Mouse (Mus musculus) liver (tissue): ENCODE results near the gene Ap1s1.

Source experiments
- DNase-seq: peaks from one replicate; pipeline ENCODE4 v3.0.0-alpha.2; 2020; ENCODE audit warnings: mixed read lengths

Ap1s1 gene

GRCm38 (mm10) chr5:137045402-137046323 is at the start of gene Ap1s1:
Gene Ap1s1, minus strand, starts transcription at chr5:137046135.
- DNase-seq, result peak; percentile 96

- DNase-seq, result no peak
Observed at GRCm38 (mm10) chr5:137095135-137095534, 49.2 kb upstream of the Ap1s1 start.

- no peak for DNase-seq
Observed at GRCm38 (mm10) chr5:137093720-137094119, 47.8 kb upstream of the Ap1s1 start.

- no peak for DNase-seq
Observed at GRCm38 (mm10) chr5:137091560-137091959, 45.6 kb upstream of the Ap1s1 start.

- no peak for DNase-seq
Observed at GRCm38 (mm10) chr5:137090870-137091269, 44.9 kb upstream of the Ap1s1 start.

- DNase-seq, result no peak
Observed at GRCm38 (mm10) chr5:137087410-137087809, 41.5 kb upstream of the Ap1s1 start.

- no peak for DNase-seq
Observed at GRCm38 (mm10) chr5:137085731-137086130, 39.8 kb upstream of the Ap1s1 start.

GRCm38 (mm10) chr5:137085021-137085420 is 39.1 kb upstream of the Ap1s1 start:
- peak; percentile 86 for DNase-seq

- DNase-seq, result no peak
Observed at GRCm38 (mm10) chr5:137083051-137083450, 37.1 kb upstream of the Ap1s1 start.

- no peak for DNase-seq
Observed at GRCm38 (mm10) chr5:137079849-137080248, 33.9 kb upstream of the Ap1s1 start.

GRCm38 (mm10) chr5:137078616-137079015 is 32.7 kb upstream of the Ap1s1 start:
- DNase-seq, result no peak

GRCm38 (mm10) chr5:137078041-137078440 is 32.1 kb upstream of the Ap1s1 start:
- DNase-seq, result no peak

GRCm38 (mm10) chr5:137077187-137077586 is 31.3 kb upstream of the Ap1s1 start:
- DNase-seq, result no peak

GRCm38 (mm10) chr5:137076191-137076930 is 30.4 kb upstream of the Ap1s1 start:
- no peak for DNase-seq

GRCm38 (mm10) chr5:137075726-137076125 is 29.8 kb upstream of the Ap1s1 start:
- DNase-seq, result peak; percentile 29

GRCm38 (mm10) chr5:137074191-137074651 is 28.3 kb upstream of the Ap1s1 start:
- no peak for DNase-seq

GRCm38 (mm10) chr5:137073141-137073540 is 27.2 kb upstream of the Ap1s1 start:
- no peak for DNase-seq

GRCm38 (mm10) chr5:137072079-137072960 is 26.4 kb upstream of the Ap1s1 start, which contains the start of gene Serpine1:
Gene Serpine1, minus strand, starts transcription at chr5:137072268.
- DNase-seq, result peak; percentile 70

- DNase-seq, result no peak
Observed at GRCm38 (mm10) chr5:137070881-137071605, 25.1 kb upstream of the Ap1s1 start.

GRCm38 (mm10) chr5:137068711-137069110 is 22.8 kb upstream of the Ap1s1 start:
- no peak for DNase-seq

- no peak for DNase-seq
Observed at GRCm38 (mm10) chr5:137065923-137066322, 20.0 kb upstream of the Ap1s1 start.

GRCm38 (mm10) chr5:137065454-137065853 is 19.5 kb upstream of the Ap1s1 start:
- no peak for DNase-seq
